Mouse (Mus musculus) heart, embryonic 10.5 days (tissue): Measurements from ENCODE around the gene Med13l. TPM values are rescaled to one million over a fixed set of nuclear protein-coding genes. Genes with fewer than 3 reads are reported as not detected.

ENCODE experiments used
- DNase-seq: peaks from one replicate; pipeline ENCODE4 v3.0.0-alpha.2; 2017; ENCODE audit warnings: low spot score
- H3K27ac ChIP-seq: fragments of 300-500 bp; sonication (generic); 2 replicates; pipeline ENCODE4 v1.5.1; 2016; ENCODE audit warnings: mild to moderate bottlenecking
- H3K27me3 ChIP-seq: fragments of 300-500 bp; sonication (generic); 2 replicates; pipeline ENCODE4 v1.6.1; 2016; ENCODE audit warnings: mild to moderate bottlenecking; ENCODE audit not compliant: poor library complexity, insufficient read depth, severe bottlenecking
- H3K36me3 ChIP-seq: fragments of 300-500 bp; sonication (generic); 2 replicates; pipeline ENCODE4 v1.6.1; 2016; ENCODE audit warnings: mild to moderate bottlenecking, moderate library complexity
- H3K4me1 ChIP-seq: fragments of 300-500 bp; sonication (generic); 2 replicates; pipeline ENCODE4 v1.6.1; 2016; ENCODE audit warnings: mild to moderate bottlenecking
- H3K4me3 ChIP-seq: fragments of 300-500 bp; sonication (generic); 2 replicates; pipeline ENCODE4 v1.5.1; 2016; ENCODE audit warnings: mild to moderate bottlenecking, moderate library complexity
- H3K9me3 ChIP-seq: fragments of 300-500 bp; sonication (generic); 2 replicates; pipeline ENCODE4 v1.6.1; 2016; ENCODE audit warnings: mild to moderate bottlenecking, moderate library complexity
- WGBS: fragments of 180-500 bp; shearing (Covaris S2); methylation state at CpG from one replicate; pipeline ENCODE4 v1.1.7; 2016; 5-methylcytosine and 5-hydroxymethylcytosine counted together
- polyA plus RNA-seq: library from polyadenylated mRNA; unstranded; fragments of >200 nt; fragmentation: Nextera tagmentation; extraction: Ambion mirVana; gene quantifications from 2 replicates; pipeline ENCODE4 v1.2.1, GENCODE M21; 2016

The Med13l gene
- polyA plus RNA-seq, 1 experiment from 2014 or later, result 10.0 TPM

GRCm38 (mm10) chr5:118725886-118726505, 165.5 kb downstream of the Med13l start:
- H3K9me3 ChIP-seq, result no peaks in the 10 kb centered on the region
- H3K4me1 ChIP-seq, result 0 out of 2 replicates have a peak, but pooled peaks cover 4% of the 10 kb centered on the region
- H3K27ac ChIP-seq, result no peak overlapping the region
- no peak for DNase-seq
- 66% methylated on average over 10 of the region's 10 CpGs for WGBS
- no peaks in the 10 kb centered on the region for H3K27me3 ChIP-seq
- H3K4me3 ChIP-seq, result no peak overlapping the region
- H3K36me3 ChIP-seq, result peaks cover 73% of the 10 kb centered on the region

GRCm38 (mm10) chr5:118727336-118727735, 166.9 kb downstream of the Med13l start:
- Histone ChIP-seq H3K27me3 (no peaks in the 10 kb centered on the region), H3K4me3 (no peak overlapping the region), H3K9me3 (no peaks in the 10 kb centered on the region), H3K36me3 (peaks cover 65% of the 10 kb centered on the region), H3K4me1 (no peaks in the 10 kb centered on the region), H3K27ac (no peak overlapping the region)
- 91% methylated on average over 16 of the region's 16 CpGs for WGBS
- no peak for DNase-seq

- no peak overlapping the region for H3K27ac ChIP-seq
- H3K36me3 ChIP-seq, result peaks cover 71% of the 10 kb centered on the region
- H3K27me3 ChIP-seq, result no peaks in the 10 kb centered on the region
- WGBS, result 58% methylated on average over 3 of the region's 3 CpGs
- H3K4me3 ChIP-seq, result no peak overlapping the region
- no peaks in the 10 kb centered on the region for H3K4me1 ChIP-seq
- no peaks in the 10 kb centered on the region for H3K9me3 ChIP-seq
- no peak for DNase-seq
These were observed 171.7 kb downstream of the Med13l start for GRCm38 (mm10) chr5:118732221-118732620.

GRCm38 (mm10) chr5:118732651-118733050, 172.2 kb downstream of the Med13l start:
- no peaks in the 10 kb centered on the region for H3K27me3 ChIP-seq
- no peaks in the 10 kb centered on the region for H3K9me3 ChIP-seq
- no peak overlapping the region for H3K4me3 ChIP-seq
- peaks cover 67% of the 10 kb centered on the region for H3K36me3 ChIP-seq
- DNase-seq, result no peak
- H3K27ac ChIP-seq, result no peak overlapping the region
- 88% methylated on average over 8 of the region's 8 CpGs for WGBS
- H3K4me1 ChIP-seq, result no peaks in the 10 kb centered on the region

GRCm38 (mm10) chr5:118733566-118733965, 173.1 kb downstream of the Med13l start:
- Histone ChIP-seq H3K9me3 (no peaks in the 10 kb centered on the region), H3K4me3 (no peak overlapping the region), H3K36me3 (peaks cover 67% of the 10 kb centered on the region), H3K27me3 (no peaks in the 10 kb centered on the region), H3K27ac (no peak overlapping the region), H3K4me1 (no peaks in the 10 kb centered on the region)
- no peak for DNase-seq
- WGBS, result 86% methylated on average over 4 of the region's 4 CpGs

- no peak overlapping the region for H3K27ac ChIP-seq
- no peak overlapping the region for H3K4me3 ChIP-seq
- no peaks in the 10 kb centered on the region for H3K4me1 ChIP-seq
- DNase-seq, result no peak
- WGBS, result 85% methylated on average over 9 of the region's 9 CpGs
- peaks cover 67% of the 10 kb centered on the region for H3K36me3 ChIP-seq
- H3K27me3 ChIP-seq, result no peaks in the 10 kb centered on the region
- H3K9me3 ChIP-seq, result no peaks in the 10 kb centered on the region
These were observed 174.0 kb downstream of the Med13l start for GRCm38 (mm10) chr5:118734455-118734854.

- Histone ChIP-seq H3K4me3 (no peak overlapping the region), H3K27me3 (no peaks in the 10 kb centered on the region), H3K4me1 (no peaks in the 10 kb centered on the region), H3K36me3 (peaks cover 67% of the 10 kb centered on the region), H3K9me3 (peaks cover 7% of the 10 kb centered on the region), H3K27ac (no peak overlapping the region)
- 90% methylated on average over 8 of the region's 8 CpGs for WGBS
- DNase-seq, result no peak
These were observed 175.3 kb downstream of the Med13l start for GRCm38 (mm10) chr5:118735738-118736137.

GRCm38 (mm10) chr5:118737548-118737947, 177.1 kb downstream of the Med13l start:
- Histone ChIP-seq H3K27me3 (no peaks in the 10 kb centered on the region), H3K27ac (no peak overlapping the region), H3K4me1 (no peaks in the 10 kb centered on the region), H3K36me3 (peaks cover 78% of the 10 kb centered on the region), H3K4me3 (no peak overlapping the region), H3K9me3 (peaks cover 7% of the 10 kb centered on the region)
- WGBS, result 42% methylated on average over 1 of the region's 1 CpGs
- DNase-seq, result no peak

GRCm38 (mm10) chr5:118743067-118743466, 182.6 kb downstream of the Med13l start:
- no peaks in the 10 kb centered on the region for H3K4me1 ChIP-seq
- H3K27ac ChIP-seq, result no peak overlapping the region
- DNase-seq, result no peak
- H3K27me3 ChIP-seq, result no peaks in the 10 kb centered on the region
- 82% methylated on average over 2 of the region's 2 CpGs for WGBS
- peaks cover 7% of the 10 kb centered on the region for H3K9me3 ChIP-seq
- H3K4me3 ChIP-seq, result no peak overlapping the region
- peaks cover 93% of the 10 kb centered on the region for H3K36me3 ChIP-seq

GRCm38 (mm10) chr5:118747026-118747425, 186.5 kb downstream of the Med13l start:
- H3K9me3 ChIP-seq, result no peaks in the 10 kb centered on the region
- DNase-seq, result no peak

GRCm38 (mm10) chr5:118751446-118752179, 191.1 kb downstream of the Med13l start:
- Histone ChIP-seq H3K27me3 (no peaks in the 10 kb centered on the region), H3K4me3 (no peak overlapping the region), H3K27ac (no peak overlapping the region), H3K9me3 (no peaks in the 10 kb centered on the region), H3K36me3 (peaks cover 96% of the 10 kb centered on the region), H3K4me1 (peaks cover 4% of the 10 kb centered on the region; the same call in 1 of the 2 replicates)
- DNase-seq, result no peak
- WGBS, result 80% methylated on average over 13 of the region's 13 CpGs

More at GRCm38 (mm10) chr5:118747026-118747425, 186.5 kb downstream of the Med13l start:
- no peaks in the 10 kb centered on the region for H3K4me1 ChIP-seq
- no peak overlapping the region for H3K27ac ChIP-seq
- H3K36me3 ChIP-seq, result peaks cover 93% of the 10 kb centered on the region
- H3K27me3 ChIP-seq, result no peaks in the 10 kb centered on the region
- WGBS, result 90% methylated on average over 10 of the region's 10 CpGs
- no peak overlapping the region for H3K4me3 ChIP-seq

GRCm38 (mm10) chr5:118752868-118753267, 192.4 kb downstream of the Med13l start:
- Histone ChIP-seq H3K36me3 (peaks cover 97% of the 10 kb centered on the region), H3K4me1 (peaks cover 16% of the 10 kb centered on the region), H3K9me3 (no peaks in the 10 kb centered on the region), H3K4me3 (no peak overlapping the region), H3K27me3 (no peaks in the 10 kb centered on the region), H3K27ac (no peak overlapping the region)
- 83% methylated on average over 3 of the region's 3 CpGs for WGBS
- no peak for DNase-seq

- no peak overlapping the region for H3K4me3 ChIP-seq
- H3K27me3 ChIP-seq, result no peaks in the 10 kb centered on the region
- 85% methylated on average over 10 of the region's 10 CpGs for WGBS
- no peak for DNase-seq
- no peaks in the 10 kb centered on the region for H3K9me3 ChIP-seq
- H3K36me3 ChIP-seq, result peaks cover 97% of the 10 kb centered on the region
- H3K4me1 ChIP-seq, result peaks cover 20% of the 10 kb centered on the region
- no peak overlapping the region for H3K27ac ChIP-seq
These were observed 193.1 kb downstream of the Med13l start for GRCm38 (mm10) chr5:118753471-118754044.
